Mouse (Mus musculus) right cerebral cortex, postnatal 10 days (tissue): ENCODE data around the gene Kdr.

Experiments used
- DNase-seq, 2 experiments: peaks; one replicate each; pipeline ENCODE4 v3.0.0; 2021; ENCODE audit warnings: low spot score in 2 of 2

Gene Kdr

GRCm38 (mm10) chr5:75978374-75979100, at the start of gene Kdr:
TSS of gene Kdr (minus strand) at chr5:75978458.
- DNase-seq, result peak; percentile 43 to 44

GRCm38 (mm10) chr5:76026805-76027204, 48.5 kb upstream of the Kdr start:
- no peak for DNase-seq

- no peak for DNase-seq
Observed at GRCm38 (mm10) chr5:76025996-76026665, 47.9 kb upstream of the Kdr start.

DNA sequence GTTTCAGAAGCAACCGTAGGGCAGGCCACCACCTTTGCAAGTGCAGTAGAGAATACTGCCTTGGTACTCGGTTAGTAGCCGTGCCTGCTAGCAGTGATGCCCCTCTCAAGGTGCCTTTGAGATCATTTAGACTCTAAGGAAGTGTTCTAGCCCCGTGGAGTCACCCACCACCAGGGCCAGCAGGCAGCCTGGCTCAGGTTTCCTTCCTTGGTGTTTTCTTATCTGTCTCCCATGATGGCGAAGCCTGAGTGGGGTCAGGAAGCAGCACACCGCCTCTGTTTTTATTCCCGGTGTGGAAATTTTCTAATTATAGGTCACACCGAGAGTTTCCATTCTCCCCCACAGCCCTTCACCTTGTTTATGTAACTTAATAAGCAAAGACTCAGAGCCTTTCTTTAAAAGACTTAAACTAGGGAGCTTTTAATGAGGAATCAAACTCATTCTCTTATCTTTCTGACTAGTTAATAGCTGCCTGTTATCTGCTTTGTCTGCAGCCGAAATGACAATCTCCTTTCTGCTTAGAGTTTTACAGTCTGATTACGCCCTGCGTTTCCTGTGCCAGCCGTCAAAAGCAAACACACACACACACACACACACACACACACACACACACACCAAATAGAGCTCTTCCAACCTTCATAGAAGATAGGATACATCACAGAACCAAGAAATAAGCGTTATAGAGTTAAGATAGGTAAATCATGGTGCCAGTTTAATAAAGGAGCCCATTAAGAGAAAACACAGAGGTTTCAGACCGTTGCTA, 44.9 kb upstream of the Kdr start:
- DNase-seq, result no peak

- DNase-seq, result no peak
Observed at GRCm38 (mm10) chr5:76022436-76022835, 44.2 kb upstream of the Kdr start.

DNA sequence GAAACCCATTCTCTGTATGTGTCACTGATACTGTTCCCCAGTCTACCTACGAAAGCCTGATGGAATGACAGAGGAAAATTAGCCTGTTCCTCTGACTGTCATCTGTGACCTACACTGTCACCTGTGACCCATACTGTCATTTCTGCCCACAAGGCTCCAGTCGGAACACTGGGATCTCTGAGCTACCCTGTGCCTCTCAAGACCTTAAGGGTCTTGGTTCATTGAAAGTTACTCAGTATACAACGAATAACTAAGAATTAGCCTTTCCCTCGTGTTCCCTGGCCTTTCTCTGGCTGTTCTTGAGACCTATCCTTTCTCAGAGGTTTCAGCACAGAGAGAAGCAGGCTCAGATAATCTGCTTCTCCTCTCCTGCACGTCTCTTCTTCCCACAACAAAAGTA, 40.1 kb upstream of the Kdr start:
- no peak for DNase-seq

DNA sequence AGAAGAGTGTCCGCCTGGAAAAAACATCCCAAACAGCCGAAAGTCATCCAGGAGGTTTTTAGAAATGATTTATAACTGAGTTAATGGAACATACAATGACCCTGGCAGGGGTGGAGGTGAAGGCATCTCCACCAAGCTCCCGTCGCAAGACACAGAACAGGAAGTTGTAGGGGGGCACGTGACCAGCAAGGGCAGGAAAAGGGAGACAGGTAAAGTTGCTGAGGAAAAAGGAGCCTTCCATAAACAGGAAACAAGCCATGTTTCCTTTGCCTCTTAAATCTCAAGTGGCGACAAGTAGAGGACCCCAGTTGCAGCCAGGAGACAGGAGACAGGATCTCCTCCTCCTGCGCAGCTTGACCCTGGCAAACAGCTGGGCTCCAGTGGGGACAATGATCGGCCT, 37.8 kb upstream of the Kdr start:
- no peak for DNase-seq

- no peak for DNase-seq
Observed at GRCm38 (mm10) chr5:76013881-76014431, 35.7 kb upstream of the Kdr start.

DNA sequence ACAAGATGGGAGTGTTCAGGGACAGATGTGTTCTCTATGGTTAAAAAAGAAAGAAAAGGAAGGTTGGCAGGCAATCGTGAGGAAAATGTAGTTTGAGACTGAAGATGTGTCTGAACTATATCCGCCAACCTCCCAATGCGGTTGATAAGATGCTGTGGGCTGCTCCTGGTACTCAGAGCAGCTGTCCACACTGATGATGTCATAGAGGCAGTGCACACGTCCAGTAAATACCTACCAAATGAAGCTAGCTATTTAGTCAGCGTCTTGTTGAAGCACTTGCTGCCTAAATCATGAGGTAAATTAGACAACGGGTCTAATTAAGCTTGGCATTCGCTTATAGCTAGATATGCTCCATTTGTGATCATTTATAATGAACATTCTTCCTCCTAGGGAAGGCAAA, 28.1 kb upstream of the Kdr start:
- no peak for DNase-seq

DNA sequence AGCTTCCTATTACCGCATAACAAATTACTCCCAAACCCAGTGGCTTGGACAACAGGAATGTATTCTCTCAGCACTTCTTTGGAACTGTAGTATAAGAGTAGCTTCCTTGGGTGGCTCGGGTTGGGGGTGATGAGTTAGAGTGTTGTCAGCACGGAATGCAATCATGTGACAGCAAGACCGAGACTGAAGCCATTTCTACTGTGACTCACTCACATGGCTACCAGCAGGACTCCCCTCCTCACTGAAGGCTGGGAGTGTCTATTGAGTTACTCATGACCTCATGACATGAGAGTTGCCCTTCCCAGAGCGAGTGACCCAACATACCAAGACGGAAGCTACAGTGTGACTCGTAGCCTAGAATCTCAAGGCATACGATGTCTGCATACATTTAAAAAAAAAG, 12.0 kb upstream of the Kdr start:
- DNase-seq, result no peak

- DNase-seq, result no peak
Observed at GRCm38 (mm10) chr5:75987530-75987929, 9.3 kb upstream of the Kdr start.

DNA sequence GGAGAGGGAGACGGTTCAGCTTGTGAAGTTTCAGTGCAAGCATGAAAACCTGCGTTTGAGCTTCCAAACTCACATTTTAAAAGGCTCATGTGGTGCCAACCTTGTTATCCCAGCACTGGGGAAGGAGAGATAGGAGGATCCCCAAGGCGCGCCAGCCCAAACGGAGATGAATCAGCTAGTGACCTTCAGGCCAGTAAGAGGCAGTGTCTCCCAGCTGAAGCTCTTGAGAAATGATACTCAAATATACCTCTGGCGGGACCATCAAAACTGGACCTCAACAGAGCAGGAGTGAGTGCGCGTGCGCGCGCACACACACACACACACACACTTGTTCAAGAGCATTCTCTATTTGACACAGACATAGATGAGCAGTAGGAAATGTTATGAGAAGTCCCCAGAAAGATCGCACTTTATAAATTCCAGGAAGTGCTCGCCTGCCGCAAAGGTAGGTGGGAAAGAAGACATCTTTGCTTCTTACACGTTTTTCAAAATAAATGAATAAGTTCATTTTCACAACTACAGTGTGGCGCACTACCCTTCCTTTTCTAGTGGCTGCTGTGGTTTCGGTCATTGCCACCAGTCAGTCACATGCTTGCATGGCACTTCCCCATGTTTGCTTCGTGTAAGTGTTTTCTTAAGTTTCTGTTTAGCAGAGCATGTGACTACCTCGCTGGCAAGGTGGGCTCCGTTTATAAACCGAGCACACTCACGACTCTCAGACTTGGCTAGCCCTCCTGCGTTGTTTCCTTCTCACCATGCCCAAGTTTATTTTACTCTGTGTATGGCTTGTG, 2.5 kb upstream of the Kdr start:
- no peak for DNase-seq

GRCm38 (mm10) chr5:75979108-75979507, 850 bp upstream of the Kdr start:
- no peak for DNase-seq

DNA sequence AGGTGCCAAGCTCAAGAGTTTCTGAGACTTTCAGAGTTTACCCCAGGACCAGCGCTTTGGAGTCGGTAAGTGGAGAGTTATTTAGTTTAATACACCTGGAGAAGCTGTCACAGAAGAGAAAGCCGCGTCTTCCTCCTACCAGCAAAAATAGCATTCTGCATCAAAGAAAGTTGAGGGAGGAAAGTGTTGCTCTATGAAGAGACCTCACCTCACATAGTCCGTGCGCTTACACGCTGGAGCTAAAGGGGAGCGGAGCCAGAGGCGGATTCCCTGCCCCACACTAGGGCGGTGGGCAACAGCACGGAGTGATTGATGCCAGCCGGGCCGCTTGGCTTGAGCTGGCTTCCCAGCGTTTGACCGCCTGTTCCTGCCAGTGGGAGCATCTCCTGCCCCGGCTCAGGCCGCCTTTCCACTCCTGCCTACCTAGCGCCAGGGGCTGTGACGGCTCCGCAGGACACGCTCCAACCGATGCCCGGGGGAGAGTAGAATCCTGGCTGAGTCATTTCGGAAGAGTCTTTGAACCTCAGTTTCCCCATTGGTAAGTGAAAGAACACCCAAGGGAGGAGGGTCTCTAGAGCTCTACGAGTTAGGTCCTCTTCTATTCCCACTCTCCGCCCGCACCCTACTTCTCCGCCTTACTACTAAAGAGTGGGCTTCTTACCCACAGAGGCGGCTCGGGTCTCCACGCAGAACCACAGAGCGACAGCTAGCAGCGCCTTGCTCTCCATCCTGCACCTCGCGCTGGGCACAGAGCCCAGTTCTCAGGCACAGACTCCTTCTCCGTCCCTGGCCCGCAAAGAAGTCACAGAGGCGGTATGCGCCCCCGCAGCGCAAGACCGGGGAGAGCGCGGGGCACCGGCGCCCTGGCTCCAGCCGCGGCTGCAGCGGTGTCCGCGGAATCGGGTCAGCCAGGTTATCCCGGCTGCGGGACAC, 551 bp downstream of the Kdr start:
- peak; percentile 41 to 43 for DNase-seq

DNA sequence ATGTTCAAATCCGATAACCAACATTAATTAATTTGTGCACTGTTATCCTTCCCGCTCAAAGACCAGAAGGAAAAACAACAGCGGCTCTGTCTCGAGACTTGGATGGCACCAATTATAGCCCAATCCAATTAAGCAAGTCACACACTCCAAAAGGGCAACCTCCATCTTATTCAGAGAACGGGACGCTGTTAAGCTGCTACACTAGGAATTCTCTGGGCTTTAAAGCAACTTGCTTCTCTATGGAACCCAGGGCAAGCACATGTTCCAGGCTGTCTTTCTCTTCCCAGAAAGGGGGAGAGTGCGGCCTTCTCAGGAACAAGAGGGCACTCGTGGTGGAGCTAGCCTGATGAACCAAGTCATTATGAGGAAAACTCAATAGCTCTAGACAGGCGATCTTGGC, 1.6 kb downstream of the Kdr start:
- no peak for DNase-seq

DNA sequence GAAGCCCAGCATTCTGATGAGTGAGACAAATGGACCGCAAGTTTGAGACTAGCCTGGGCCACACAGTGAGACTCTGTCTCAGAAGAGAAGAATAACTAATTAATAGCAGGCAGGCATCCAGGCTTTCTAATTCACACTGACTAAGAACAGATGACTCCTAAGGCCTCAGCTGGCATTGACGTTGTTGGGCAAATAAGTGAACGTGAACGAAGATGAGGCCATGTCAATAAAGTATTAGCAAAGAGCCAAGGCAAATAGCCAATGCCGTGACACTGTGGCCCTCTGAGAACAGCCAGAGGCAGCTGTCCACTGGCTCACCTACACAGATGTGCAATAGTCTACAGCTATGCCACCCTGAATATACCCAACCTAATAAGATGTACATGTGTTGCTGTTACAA, 2.9 kb downstream of the Kdr start:
- no peak for DNase-seq

DNA sequence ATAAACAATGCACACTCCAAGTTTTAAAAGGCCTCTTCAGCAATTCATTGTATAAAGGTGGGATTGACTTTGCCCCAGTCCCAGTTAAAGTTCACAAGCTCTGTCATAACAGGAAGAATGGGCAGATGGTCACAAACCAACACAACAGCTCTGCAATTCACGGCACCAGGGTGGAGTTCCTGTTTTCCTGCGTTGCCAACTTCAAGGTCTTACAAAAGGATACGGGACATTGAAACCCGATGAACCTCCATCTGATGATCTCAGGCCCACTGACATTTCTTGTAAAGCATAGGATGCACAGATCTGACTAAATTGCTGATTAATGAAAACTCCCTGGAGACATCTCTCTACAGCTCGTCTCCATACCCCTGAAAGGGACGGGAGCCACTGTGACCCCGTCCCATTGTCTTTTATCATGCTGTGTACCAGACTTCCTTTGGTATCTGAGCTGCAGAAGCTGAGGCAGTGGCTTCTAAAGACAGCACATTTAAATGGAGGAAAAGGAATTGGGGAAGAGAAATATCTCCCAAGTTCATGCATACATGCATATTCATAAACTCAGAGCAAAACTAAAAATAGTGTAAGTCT, 3.6 kb downstream of the Kdr start:
- DNase-seq, result no peak

GRCm38 (mm10) chr5:75969887-75970286, 8.4 kb downstream of the Kdr start:
- no peak for DNase-seq

- DNase-seq, result no peak
Observed at GRCm38 (mm10) chr5:75962558-75962957, 15.7 kb downstream of the Kdr start.
